In genomic region chr9:83258986-83259385, GRCm38 (mm10) we compare ENCODE assay signal across 23 mouse cellular contexts.
DNase-seq lines count a peak whose midpoint lies in the region; ATAC-seq lines count a peak whose summit lies in the region.
"Had no signal": no experiment of that assay in that cellular context is flagged by ENCODE, and none has a peak within 500 bp of the region (broad histone marks: within the 10 kb centered on the region; RNA-seq: fewer than 3 reads in every experiment).

No protein-coding gene starts in this region.

- H3K9me3 ChIP-seq in heart, embryonic 12.5 days (replicated peaks), result no peaks in the 10 kb centered on the region
- H3K9me3 ChIP-seq: embryonic facial prominence, embryonic 13.5 days; G1E; hindbrain, embryonic 12.5 days; limb, embryonic 12.5 days; liver, embryonic 12.5 days had no signal

- WGBS in heart, embryonic 12.5 days, result 89% methylated on average over 3 of the region's 3 CpGs

- peaks cover 7% of the 10 kb centered on the region; the same call in 1 of the 2 replicates for H3K4me1 ChIP-seq in heart, embryonic 12.5 days (replicated peaks)
- H3K4me1 ChIP-seq: hindbrain, embryonic 12.5 days; liver, embryonic 12.5 days had no signal

- no peak overlapping the region for H3K4me3 ChIP-seq in heart, embryonic 12.5 days
- H3K4me3 ChIP-seq: embryonic facial prominence, embryonic 13.5 days; hindbrain, embryonic 12.5 days; limb, embryonic 12.5 days; liver, embryonic 12.5 days had no signal

- H3K4me2 ChIP-seq in heart, embryonic 12.5 days, result no peak overlapping the region
- H3K4me2 ChIP-seq: embryonic facial prominence, embryonic 13.5 days; hindbrain, embryonic 12.5 days; limb, embryonic 12.5 days; liver, embryonic 12.5 days had no signal

- peak; percentile 11 to 15 for DNase-seq in cerebellum, postnatal 25 days
- no peak for DNase-seq in cerebellum, adult 18-20 months
- DNase-seq in layer of hippocampus, adult 18-20 months (ENCODE audit: low spot score in 2 of 2), result peak; percentile 28 to 65
- no peak for DNase-seq in layer of hippocampus, postnatal 25 days (ENCODE audit: extremely low spot score in 1 of 2, low spot score in 1 of 2)
- DNase-seq in NIH3T3 (ENCODE audit: low read depth), result peak; percentile 5
- DNase-seq in layer of hippocampus, adult 9-11 months, result peak; percentile 53
- DNase-seq in heart, postnatal 10 days, result no peak
- DNase-seq: adrenal gland, postnatal 36 days; cerebellum, adult 8-10 months; gastrocnemius, postnatal 25 days; kidney, adult 18-20 months; kidney, postnatal 25 days; lung, adult 2 months; lung, postnatal 36 days; spleen, adult 18-20 months; thymus, postnatal 4 days had no signal

- intact Hi-C loops in heart, postnatal 10 days (cut with DNase I), result no loop called here

- no peak for ATAC-seq in heart, embryonic 12.5 days (ENCODE audit: insufficient number of reproducible peaks, low FRiP score)
- ATAC-seq: forebrain, embryonic 14.5 days; liver, embryonic 12.5 days had no signal

- H3K27ac ChIP-seq in heart, embryonic 12.5 days (ENCODE audit: poor library complexity, severe bottlenecking), result no peak overlapping the region
- H3K27ac ChIP-seq: embryonic facial prominence, embryonic 13.5 days; hindbrain, embryonic 12.5 days; limb, embryonic 12.5 days; liver, embryonic 12.5 days had no signal

- H3K9ac ChIP-seq in heart, embryonic 12.5 days, result no peak overlapping the region
- H3K9ac ChIP-seq: embryonic facial prominence, embryonic 13.5 days; hindbrain, embryonic 12.5 days; limb, embryonic 12.5 days; liver, embryonic 12.5 days had no signal

- H3K36me3 ChIP-seq in heart, embryonic 12.5 days, result no peaks in the 10 kb centered on the region
- H3K36me3 ChIP-seq: embryonic facial prominence, embryonic 13.5 days; G1E; hindbrain, embryonic 12.5 days; limb, embryonic 12.5 days; liver, embryonic 12.5 days had no signal

- no peaks in the 10 kb centered on the region for H3K27me3 ChIP-seq in heart, embryonic 12.5 days (replicated peaks)
- H3K27me3 ChIP-seq: embryonic facial prominence, embryonic 13.5 days; hindbrain, embryonic 12.5 days; limb, embryonic 12.5 days; liver, embryonic 12.5 days had no signal

Comparison
In these comparisons a context has a peak if more than half of its experiments do, and no peak if none do; other contexts are left out.
1. DNase-seq: peak in cerebellum, postnatal 25 days (2 of 2), layer of hippocampus, adult 18-20 months (2 of 2), NIH3T3 (single experiment) and layer of hippocampus, adult 9-11 months (single experiment); none in cerebellum, adult 18-20 months (0 of 2), layer of hippocampus, postnatal 25 days (0 of 2) and heart, postnatal 10 days (0 of 2).